Mouse (Mus musculus) right cerebral cortex, postnatal 25 days (tissue): ENCODE measurements at regions not wholly inside any gene's neighbourhood (a gene's known extent, or its start where the extent isn't known, plus 50 kb on each side); places are given as distances from the start of the nearest gene placed in this dataset.
"Not testable (repeated sequence)": the region's sequence is repeated elsewhere in the genome, so short reads cannot be mapped to it uniquely, and the experiment has no call there.

Experiments
- DNase-seq: peaks from one replicate; pipeline ENCODE4 v3.0.0; 2022

GRCm38 (mm10) chr15:9954941-9955340 lies 206.3 kb upstream of the Spef2 start:
- no peak for DNase-seq

DNA sequence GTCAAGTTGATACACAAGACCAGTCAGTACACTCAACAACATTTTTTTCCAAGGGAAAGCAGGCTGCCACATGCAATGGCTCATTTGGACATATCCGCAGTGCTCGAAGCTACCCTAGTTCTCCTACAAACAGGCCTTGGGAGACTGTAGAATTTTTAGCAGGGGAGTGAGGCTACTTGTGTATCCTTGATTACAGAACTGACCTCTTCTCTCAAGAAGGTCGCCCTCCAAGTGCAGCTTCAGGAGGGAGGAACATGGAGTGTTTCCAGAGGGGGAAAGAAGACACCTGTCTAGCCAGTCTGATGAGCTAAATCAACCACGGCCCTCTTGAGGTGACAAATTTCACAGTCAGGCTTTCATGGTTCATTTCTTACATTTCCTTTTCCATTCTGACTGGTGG lies 202.0 kb upstream of the Prlr start:
- DNase-seq = no peak

- peak; percentile 6 for DNase-seq
Measured at GRCm38 (mm10) chr15:10011289-10012234, 165.5 kb upstream of the Prlr start.

DNA sequence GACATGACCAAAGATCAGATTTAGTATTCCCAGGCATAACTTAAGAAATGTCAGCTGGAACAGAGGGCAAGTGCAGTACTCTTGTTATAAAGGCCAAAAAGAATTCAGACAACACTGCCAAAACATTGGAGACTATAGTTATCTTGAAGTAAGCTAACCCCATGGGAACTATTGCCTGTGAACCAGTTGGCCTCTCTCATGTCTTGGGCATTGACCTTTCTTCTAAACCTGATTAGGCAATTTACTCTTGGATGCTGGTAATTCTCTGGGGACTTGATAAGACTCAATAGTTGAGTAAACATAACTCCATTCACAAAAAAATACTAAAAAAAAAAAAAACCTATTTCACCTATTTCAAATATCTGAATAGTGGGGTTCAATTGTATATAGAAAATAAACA lies 159.8 kb upstream of the Prlr start:
- no peak for DNase-seq

GRCm38 (mm10) chr15:10029902-10030301 lies 147.1 kb upstream of the Prlr start:
- no peak for DNase-seq

DNA sequence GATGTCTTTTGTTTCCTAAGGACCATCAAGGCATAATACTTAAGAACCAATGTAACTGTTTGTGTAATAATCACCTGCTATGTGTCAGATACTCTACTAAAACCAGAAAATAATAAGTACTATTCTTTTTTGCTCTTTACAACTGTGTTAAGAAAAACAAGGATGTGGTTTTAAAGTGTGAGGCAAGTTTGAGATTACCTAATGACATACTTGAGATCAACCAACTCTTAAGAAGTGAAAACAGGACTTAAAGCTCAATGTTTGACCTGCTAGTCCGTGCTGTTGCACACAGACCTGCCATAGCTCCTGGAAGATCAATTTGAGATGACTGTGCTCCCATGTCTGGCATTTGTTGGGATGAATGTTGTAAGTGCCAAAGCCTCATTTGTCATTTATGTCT lies 141.5 kb upstream of the Prlr start:
- no peak for DNase-seq

DNA sequence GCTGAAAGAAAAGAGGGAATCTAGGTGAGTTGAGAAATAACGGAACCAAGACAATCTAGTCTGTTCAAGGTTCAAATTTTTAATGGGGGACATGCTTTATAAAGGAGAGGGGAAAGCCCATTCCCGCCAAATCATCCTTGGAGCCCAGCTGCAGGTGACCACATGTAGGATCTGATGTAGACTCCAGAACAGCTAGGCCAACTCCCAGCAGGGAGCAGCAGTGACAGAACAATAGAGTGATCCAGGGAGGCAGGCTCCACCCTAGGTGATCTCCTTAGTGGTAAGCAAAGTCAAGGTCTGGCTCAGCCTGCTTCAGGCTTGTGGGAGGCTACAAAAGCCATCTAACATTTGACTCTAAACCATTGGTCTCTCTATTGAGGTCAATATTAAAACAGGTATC lies 140.5 kb upstream of the Prlr start:
- not testable (repeated sequence) for DNase-seq

- no peak for DNase-seq
Measured at GRCm38 (mm10) chr15:10073580-10073979, 103.5 kb upstream of the Prlr start.

DNA sequence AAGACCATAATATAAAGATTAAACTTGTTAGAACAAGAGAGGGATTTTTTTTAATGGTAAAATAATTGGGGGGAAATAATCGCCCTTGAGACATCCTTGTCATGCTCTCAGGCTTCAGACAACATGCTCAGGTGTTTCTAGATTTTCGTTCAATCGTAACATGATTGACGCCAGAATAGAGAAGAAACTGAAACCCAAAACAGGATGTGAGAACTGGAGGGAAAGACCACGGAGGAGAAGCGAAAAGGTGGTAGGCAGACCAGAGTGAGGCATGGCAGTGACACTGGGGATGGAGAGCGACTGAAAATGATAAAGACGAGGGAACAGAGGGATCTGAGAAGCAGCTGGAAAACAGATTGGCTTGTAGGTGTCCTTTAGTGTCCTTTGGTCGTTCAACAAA lies 102.1 kb upstream of the Prlr start:
- DNase-seq = no peak

DNA sequence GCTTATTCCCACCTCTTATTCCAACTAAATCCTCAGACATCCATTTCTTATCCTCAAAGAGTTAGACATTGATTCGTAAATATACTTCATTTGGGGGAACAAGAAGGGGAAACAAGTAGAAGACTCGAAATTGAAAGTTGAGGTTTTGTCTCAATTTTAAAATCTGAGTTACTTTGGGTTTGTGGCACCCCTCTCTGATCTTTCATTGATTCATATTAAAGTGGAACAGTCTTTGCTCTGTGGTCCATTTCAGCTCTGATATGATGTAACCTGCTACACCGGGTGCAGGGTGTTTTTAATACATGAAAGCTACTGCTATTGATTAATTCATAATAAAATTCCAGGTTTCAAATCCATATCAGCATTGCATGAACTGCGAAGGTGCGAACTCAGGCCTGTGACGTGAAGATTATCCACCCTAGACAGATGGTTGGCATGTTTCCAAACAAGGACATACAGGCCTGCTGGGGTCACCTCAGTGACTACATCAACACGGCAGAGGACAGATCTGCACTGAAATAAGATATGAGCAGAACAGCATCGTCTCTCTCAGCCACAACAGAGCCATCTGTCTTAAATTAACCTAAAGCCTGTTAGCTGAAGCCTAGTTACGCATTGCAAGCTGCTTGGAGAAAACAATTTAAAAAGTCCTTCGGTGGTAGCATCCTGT lies 101.5 kb upstream of the Prlr start:
- no peak for DNase-seq

- no peak for DNase-seq
Measured at GRCm38 (mm10) chr15:10076061-10076400, 101.0 kb upstream of the Prlr start.

DNA sequence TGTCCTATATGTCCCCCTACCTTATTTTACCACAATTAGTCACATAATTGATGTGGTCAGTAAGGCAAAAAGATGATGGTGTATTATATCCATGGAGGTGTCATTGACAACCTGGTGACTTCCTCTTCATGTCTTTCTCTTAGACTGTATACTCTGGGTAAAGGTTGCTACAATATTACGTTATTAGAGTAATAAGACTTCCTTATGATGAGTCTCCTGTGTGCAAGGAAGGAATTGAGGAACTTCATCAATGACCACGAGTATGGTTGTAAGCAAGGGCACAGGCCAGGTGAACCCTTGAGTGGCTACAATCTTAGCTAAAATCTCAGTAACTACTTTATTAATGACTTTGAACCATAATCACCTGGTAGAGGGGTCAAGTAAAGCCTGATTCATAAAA lies 98.6 kb upstream of the Prlr start:
- DNase-seq = no peak

GRCm38 (mm10) chr15:10079510-10079909 lies 97.5 kb upstream of the Prlr start:
- no peak for DNase-seq

- no peak for DNase-seq
Measured at GRCm38 (mm10) chr15:10088691-10089090, 88.3 kb upstream of the Prlr start.

GRCm38 (mm10) chr15:10090384-10091092 lies 86.5 kb upstream of the Prlr start:
- no peak for DNase-seq

DNA sequence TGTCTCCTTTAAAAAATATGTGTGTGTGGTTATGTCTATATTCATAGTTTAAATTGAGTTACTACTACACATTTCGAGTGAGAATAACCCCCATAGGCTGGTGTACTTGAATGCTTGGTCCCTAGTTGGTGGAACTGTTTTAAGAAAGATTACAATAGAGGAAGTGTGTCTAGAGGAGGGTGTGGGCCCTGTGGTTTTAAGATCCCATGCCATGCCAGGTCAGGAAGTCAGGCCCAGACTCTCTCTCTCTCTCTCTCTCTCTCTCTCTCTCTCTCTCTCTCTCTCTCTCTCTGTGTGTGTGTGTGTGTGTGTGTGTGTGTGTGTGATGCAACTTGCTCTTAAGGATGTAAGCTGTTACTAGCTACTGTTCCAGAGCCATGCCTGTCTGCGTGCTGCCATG lies 73.7 kb upstream of the Prlr start:
- no peak for DNase-seq

GRCm38 (mm10) chr15:10105211-10105976 lies 71.6 kb upstream of the Prlr start:
- not testable (repeated sequence) for DNase-seq

DNA sequence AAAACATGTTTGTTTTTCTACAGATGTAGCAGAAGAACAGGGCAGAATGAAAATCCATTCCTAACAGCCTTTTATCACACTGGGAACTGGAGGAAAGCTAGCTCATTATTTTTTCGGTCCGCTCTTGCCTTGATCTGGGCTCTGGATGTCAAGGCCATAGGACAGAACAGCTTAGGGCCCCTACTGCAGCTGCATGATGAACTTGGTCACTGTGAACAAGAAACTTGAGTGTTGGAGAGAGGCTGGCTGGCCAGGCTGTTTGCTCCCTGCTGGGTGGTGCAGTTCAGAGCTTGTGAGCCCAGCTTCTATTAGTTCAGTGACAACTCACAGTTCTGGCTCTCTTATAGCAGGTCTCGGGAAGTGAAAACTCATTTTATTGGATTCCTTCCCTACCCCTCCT lies 70.2 kb upstream of the Prlr start:
- DNase-seq = no peak
